23 mouse cellular contexts compared by ENCODE assay signal in genomic region chr6:15294081-15294480, GRCm38 (mm10).
"Had no signal": no experiment of that assay in that cellular context is flagged by ENCODE, and none has a peak within 500 bp of the region (broad histone marks: within the 10 kb centered on the region; RNA-seq: fewer than 3 reads in every experiment).

No protein-coding gene starts in this region.

- H3K27me3 ChIP-seq: limb, embryonic 12.5 days; limb, embryonic 13.5 days; limb, embryonic 15.5 days; liver, embryonic 12.5 days; liver, embryonic 13.5 days; liver, embryonic 15.5 days; lung, embryonic 15.5 days; megakaryocyte, embryonic 14.5 days; midbrain, embryonic 12.5 days; midbrain, embryonic 13.5 days; midbrain, embryonic 15.5 days; neural tube, embryonic 12.5 days had no signal

- H3K4me3 ChIP-seq: limb, embryonic 10.5 days; limb, embryonic 12.5 days; limb, embryonic 13.5 days; limb, embryonic 15.5 days; liver, embryonic 12.5 days; liver, embryonic 13.5 days; liver, embryonic 15.5 days; lung, embryonic 15.5 days; megakaryocyte, embryonic 14.5 days; midbrain, embryonic 10.5 days; midbrain, embryonic 12.5 days; midbrain, embryonic 13.5 days; midbrain, embryonic 15.5 days; myocyte; neural tube, embryonic 12.5 days had no signal

- H3K4me2 ChIP-seq: limb, embryonic 12.5 days; limb, embryonic 13.5 days; limb, embryonic 15.5 days; liver, embryonic 11.5 days; liver, embryonic 12.5 days; liver, embryonic 13.5 days; liver, embryonic 15.5 days; lung, embryonic 14.5 days; lung, embryonic 15.5 days; midbrain, embryonic 11.5 days; midbrain, embryonic 12.5 days; midbrain, embryonic 13.5 days; midbrain, embryonic 15.5 days; neural tube, embryonic 12.5 days had no signal

- H3K36me3 ChIP-seq: limb, embryonic 10.5 days; limb, embryonic 12.5 days; limb, embryonic 13.5 days; limb, embryonic 15.5 days; liver, embryonic 12.5 days; liver, embryonic 13.5 days; liver, embryonic 15.5 days; lung, embryonic 15.5 days; midbrain, embryonic 10.5 days; midbrain, embryonic 12.5 days; midbrain, embryonic 13.5 days; midbrain, embryonic 15.5 days; neural tube, embryonic 12.5 days had no signal

- H3K4me1 ChIP-seq: limb, embryonic 10.5 days; limb, embryonic 12.5 days; limb, embryonic 13.5 days; limb, embryonic 15.5 days; liver, embryonic 12.5 days; liver, embryonic 13.5 days; liver, embryonic 15.5 days; lung, embryonic 15.5 days; megakaryocyte, embryonic 14.5 days; midbrain, embryonic 10.5 days; midbrain, embryonic 12.5 days; midbrain, embryonic 13.5 days; midbrain, embryonic 15.5 days; neural tube, embryonic 12.5 days had no signal

- ATAC-seq: liver, embryonic 12.5 days; liver, postnatal 0 days; lung, postnatal 0 days; midbrain, embryonic 13.5 days; midbrain, embryonic 15.5 days; midbrain, embryonic 16.5 days had no signal

- H3K9ac ChIP-seq: limb, embryonic 12.5 days; limb, embryonic 13.5 days; limb, embryonic 15.5 days; liver, embryonic 12.5 days; liver, embryonic 13.5 days; liver, embryonic 14.5 days; liver, embryonic 15.5 days; liver, postnatal 0 days; lung, embryonic 14.5 days; lung, embryonic 15.5 days; midbrain, embryonic 12.5 days; midbrain, embryonic 13.5 days; midbrain, embryonic 15.5 days; neural tube, embryonic 12.5 days had no signal

- H3K27ac ChIP-seq: limb, embryonic 10.5 days; limb, embryonic 12.5 days; limb, embryonic 13.5 days; limb, embryonic 15.5 days; liver, embryonic 12.5 days; liver, embryonic 13.5 days; liver, embryonic 14.5 days; liver, embryonic 15.5 days; lung, embryonic 15.5 days; macrophage; midbrain, embryonic 10.5 days; midbrain, embryonic 12.5 days; midbrain, embryonic 13.5 days; midbrain, embryonic 15.5 days; neural tube, embryonic 12.5 days had no signal

- H3K9me3 ChIP-seq: limb, embryonic 10.5 days; limb, embryonic 12.5 days; limb, embryonic 13.5 days; limb, embryonic 15.5 days; liver, embryonic 12.5 days; liver, embryonic 13.5 days; liver, embryonic 15.5 days; lung, embryonic 15.5 days; midbrain, embryonic 10.5 days; midbrain, embryonic 12.5 days; midbrain, embryonic 13.5 days; midbrain, embryonic 15.5 days; neural tube, embryonic 12.5 days had no signal
